Mouse (Mus musculus) stomach, embryonic 15.5 days (tissue): Measurements from ENCODE around the gene Frmd5. TPM values are rescaled to one million over a fixed set of nuclear protein-coding genes. Genes with fewer than 3 reads are reported as not detected.

ENCODE experiments used
- ATAC-seq: fragments of 200-750 bp; cut with Nextera tagmentation; 2 replicates; pipeline ENCODE4 v1.8.0; 2017; ENCODE audit warnings: low read depth, moderate number of reproducible peaks, moderate TSS enrichment; ENCODE audit not compliant: insufficient read depth, low FRiP score
- H3K27ac ChIP-seq: fragments of 300-500 bp; sonication (generic); 2 replicates; pipeline ENCODE4 v1.5.1; 2015; ENCODE audit warnings: mild to moderate bottlenecking, inconsistent platforms
- H3K27me3 ChIP-seq: fragments of 300-500 bp; sonication (generic); replicated peaks from 2 replicates; pipeline ENCODE4 v1.6.1; 2015; ENCODE audit warnings: inconsistent platforms
- H3K36me3 ChIP-seq: fragments of 300-500 bp; sonication (generic); 2 replicates; pipeline ENCODE4 v1.6.1; 2015; ENCODE audit warnings: inconsistent platforms
- H3K4me1 ChIP-seq: fragments of 300-500 bp; sonication (generic); 2 replicates; pipeline ENCODE4 v1.6.1; 2015; ENCODE audit warnings: inconsistent platforms
- H3K4me2 ChIP-seq: fragments of 300-500 bp; sonication (generic); 2 replicates; pipeline ENCODE4 v1.6.1; 2015; ENCODE audit warnings: mild to moderate bottlenecking, inconsistent platforms
- H3K4me3 ChIP-seq: fragments of 300-500 bp; sonication (generic); replicated peaks from 2 replicates; pipeline ENCODE4 v1.5.1; 2015; ENCODE audit warnings: inconsistent platforms
- H3K9ac ChIP-seq: fragments of 300-500 bp; sonication (generic); 2 replicates; pipeline ENCODE4 v1.6.1; 2015; ENCODE audit warnings: inconsistent platforms
- H3K9me3 ChIP-seq: fragments of 300-500 bp; sonication (generic); 2 replicates; pipeline ENCODE4 v1.6.1; 2016; ENCODE audit warnings: inconsistent platforms
- WGBS: fragments of 180-500 bp; shearing (Covaris S2); methylation state at CpG from one replicate; pipeline ENCODE4 v1.1.7; 2015; 5-methylcytosine and 5-hydroxymethylcytosine counted together
- polyA plus RNA-seq: library from polyadenylated mRNA; unstranded; fragments of >200 nt; fragmentation: Nextera tagmentation; extraction: Ambion mirVana; gene quantifications from 2 replicates; pipeline ENCODE4 v1.2.1, GENCODE M21; 2015

Frmd5 gene
- polyA plus RNA-seq, 1 experiment from 2014 or later, result 5.4 TPM

DNA sequence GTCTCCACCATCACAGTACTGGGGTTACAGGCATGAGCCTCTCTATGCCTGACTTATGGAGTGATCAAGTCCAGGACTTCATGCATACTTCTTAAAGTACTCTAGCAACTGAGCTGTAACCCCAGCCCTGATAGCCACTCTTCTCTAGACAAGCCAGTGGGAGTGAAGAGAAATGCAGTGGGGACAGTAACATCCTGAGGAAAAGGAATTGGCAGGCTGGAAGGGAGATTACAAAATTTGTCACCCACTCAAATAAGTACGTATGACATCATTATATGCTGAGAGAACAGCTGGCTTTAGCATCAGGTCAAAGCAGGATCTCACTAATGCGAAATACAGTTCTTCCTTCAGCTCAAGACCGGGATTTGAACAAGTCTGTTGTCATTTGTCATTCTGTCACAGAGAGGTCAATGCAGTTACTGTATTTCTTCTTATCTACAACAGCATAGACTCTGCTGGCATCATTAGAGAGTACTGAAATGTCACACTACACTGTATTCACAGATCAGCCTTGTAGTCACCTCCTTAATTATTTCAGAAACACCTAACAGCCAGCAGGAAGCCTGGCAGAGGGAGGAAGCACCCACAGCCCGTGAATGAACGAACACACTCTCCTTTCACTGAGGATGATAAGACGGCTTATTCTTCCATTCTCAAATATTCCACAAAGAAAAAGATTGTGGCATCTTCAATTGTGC, 129.8 kb downstream of the Frmd5 start:
- WGBS, result 46% methylated on average over 6 of the region's 6 CpGs
- Histone ChIP-seq H3K9me3 (no peaks in the 10 kb centered on the region), H3K9ac (no peak overlapping the region), H3K4me3 (no peak overlapping the region), H3K4me2 (no peak overlapping the region), H3K27me3 (no peaks in the 10 kb centered on the region), H3K27ac (no peak overlapping the region), H3K36me3 (no peaks in the 10 kb centered on the region), H3K4me1 (no peaks in the 10 kb centered on the region)
- ATAC-seq, result no peak

DNA sequence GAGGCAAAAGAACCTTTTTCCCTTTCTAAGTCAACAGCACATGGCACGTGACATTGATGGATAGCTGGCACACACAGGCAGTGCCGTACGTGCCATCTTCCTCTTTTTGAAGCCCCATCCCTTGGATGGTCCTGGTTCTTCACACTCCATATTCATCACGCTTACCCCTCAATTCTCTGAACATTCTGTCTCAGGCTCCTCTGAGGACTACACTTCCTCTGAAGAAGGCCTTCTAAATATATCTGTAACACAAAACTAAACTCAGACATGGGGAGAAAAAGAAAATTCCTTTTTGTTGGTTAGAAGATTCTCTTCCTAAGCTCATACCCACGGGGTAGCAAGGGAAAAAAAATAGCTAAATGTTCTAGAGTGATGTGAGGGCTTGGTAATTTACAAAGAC, 131.0 kb downstream of the Frmd5 start:
- ATAC-seq, result no peak
- no peaks in the 10 kb centered on the region for H3K4me1 ChIP-seq
- no peaks in the 10 kb centered on the region for H3K27me3 ChIP-seq
- no peak overlapping the region for H3K9ac ChIP-seq
- no peaks in the 10 kb centered on the region for H3K9me3 ChIP-seq
- H3K27ac ChIP-seq, result no peak overlapping the region
- no peaks in the 10 kb centered on the region for H3K36me3 ChIP-seq
- 78% methylated on average over 5 of the region's 5 CpGs for WGBS
- H3K4me2 ChIP-seq, result no peak overlapping the region
- no peak overlapping the region for H3K4me3 ChIP-seq

DNA sequence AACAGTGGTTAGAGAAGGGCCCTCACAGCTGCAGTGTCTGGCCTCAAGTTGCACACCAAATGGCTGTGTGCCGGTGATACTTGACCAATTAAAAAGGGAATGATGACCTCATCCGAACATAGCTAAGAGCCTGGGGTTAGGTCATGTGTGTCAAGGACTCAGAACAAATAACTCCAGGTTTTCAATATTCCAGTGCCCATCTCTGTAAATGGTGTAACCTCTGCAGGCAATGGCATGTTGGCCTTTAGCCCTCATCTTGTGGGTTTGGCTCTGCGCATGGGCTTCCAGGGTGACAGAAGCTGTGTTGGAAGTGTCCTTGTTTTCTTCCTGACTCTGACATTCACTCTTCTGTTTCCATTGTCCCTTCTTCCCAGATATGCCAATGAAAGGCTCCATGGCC, 131.8 kb downstream of the Frmd5 start:
- H3K36me3 ChIP-seq, result no peaks in the 10 kb centered on the region
- no peak for ATAC-seq

DNA sequence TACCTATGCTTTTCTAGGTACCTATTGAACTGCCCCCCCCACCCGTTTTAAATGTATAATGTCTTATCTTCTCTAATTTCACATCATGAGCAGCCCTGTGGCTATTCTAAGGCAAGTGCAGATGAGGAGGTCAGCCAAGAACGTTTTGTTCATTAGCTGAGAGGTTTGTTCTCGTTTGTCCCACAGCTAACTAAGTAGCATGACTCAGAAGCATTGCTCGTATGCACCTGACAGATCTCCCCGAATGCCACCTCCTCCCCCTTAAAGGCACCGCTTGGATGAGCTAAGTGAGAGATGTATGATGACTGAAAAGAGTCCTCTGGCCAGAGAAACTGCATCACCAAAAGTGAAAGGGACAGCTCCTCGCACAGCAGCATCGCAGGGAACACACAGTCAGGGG, 132.7 kb downstream of the Frmd5 start:
- ATAC-seq, result no peak
- H3K4me3 ChIP-seq, result no peak overlapping the region
- no peak overlapping the region for H3K4me2 ChIP-seq
- H3K9me3 ChIP-seq, result no peaks in the 10 kb centered on the region
- no peaks in the 10 kb centered on the region for H3K36me3 ChIP-seq
- WGBS, result 71% methylated on average over 8 of the region's 8 CpGs
- no peak overlapping the region for H3K27ac ChIP-seq
- H3K4me1 ChIP-seq, result no peaks in the 10 kb centered on the region
- no peaks in the 10 kb centered on the region for H3K27me3 ChIP-seq
- no peak overlapping the region for H3K9ac ChIP-seq

More for the DNA sequence above, 131.8 kb downstream of the Frmd5 start:
- no peaks in the 10 kb centered on the region for H3K27me3 ChIP-seq
- H3K27ac ChIP-seq, result no peak overlapping the region
- WGBS, result 86% methylated on average over 3 of the region's 3 CpGs
- no peaks in the 10 kb centered on the region for H3K4me1 ChIP-seq
- H3K4me3 ChIP-seq, result no peak overlapping the region
- H3K9me3 ChIP-seq, result no peaks in the 10 kb centered on the region
- H3K4me2 ChIP-seq, result no peak overlapping the region
- H3K9ac ChIP-seq, result no peak overlapping the region

DNA sequence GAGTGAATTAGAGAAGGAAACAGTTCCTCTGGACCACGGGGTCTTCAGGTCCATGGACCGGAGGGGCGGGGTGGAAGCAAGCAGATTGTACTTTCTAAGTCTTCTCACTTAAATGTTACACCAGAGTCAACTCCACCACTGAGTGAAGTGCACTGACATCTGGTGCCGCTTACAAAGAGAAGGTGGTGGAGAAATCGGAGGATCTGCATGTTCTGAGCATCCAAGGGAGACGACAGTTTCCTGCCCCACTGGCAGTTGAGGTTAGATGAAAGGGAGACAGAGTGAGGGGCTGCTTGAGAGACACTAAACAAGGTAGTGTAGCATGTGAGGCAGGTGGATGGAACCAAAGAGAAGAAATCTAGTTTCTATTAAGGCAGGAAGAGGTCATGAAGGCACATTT, 137.0 kb downstream of the Frmd5 start:
- H3K27ac ChIP-seq, result no peak overlapping the region
- H3K9me3 ChIP-seq, result no peaks in the 10 kb centered on the region
- no peak overlapping the region for H3K4me3 ChIP-seq
- H3K4me1 ChIP-seq, result no peaks in the 10 kb centered on the region
- no peak overlapping the region for H3K9ac ChIP-seq
- ATAC-seq, result no peak
- no peak overlapping the region for H3K4me2 ChIP-seq
- no peaks in the 10 kb centered on the region for H3K36me3 ChIP-seq
- 80% methylated on average over 6 of the region's 6 CpGs for WGBS
- H3K27me3 ChIP-seq, result no peaks in the 10 kb centered on the region

DNA sequence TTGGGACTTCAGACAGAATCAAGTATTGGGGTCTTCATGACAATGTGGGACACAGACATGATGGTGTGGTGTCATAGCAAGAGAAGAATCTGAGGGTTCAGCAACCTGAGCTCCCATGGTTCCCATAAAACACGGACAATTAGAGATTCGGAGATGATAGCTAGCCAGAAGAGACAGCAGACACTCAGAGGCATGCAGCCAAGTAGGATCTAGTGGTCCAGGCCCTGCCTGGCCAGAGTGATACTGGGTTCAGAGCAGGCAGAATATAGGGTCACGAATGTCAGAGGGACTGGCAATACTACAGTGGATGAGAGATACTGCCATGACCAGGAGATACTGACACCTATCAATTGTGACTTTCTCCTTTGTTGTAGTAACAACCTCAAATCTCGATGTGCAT, 138.6 kb downstream of the Frmd5 start:
- H3K4me2 ChIP-seq, result no peak overlapping the region
- H3K4me1 ChIP-seq, result no peaks in the 10 kb centered on the region
- no peak for ATAC-seq
- H3K27me3 ChIP-seq, result no peaks in the 10 kb centered on the region
- H3K36me3 ChIP-seq, result no peaks in the 10 kb centered on the region
- 79% methylated on average over 4 of the region's 4 CpGs for WGBS
- H3K9me3 ChIP-seq, result no peaks in the 10 kb centered on the region
- no peak overlapping the region for H3K9ac ChIP-seq
- no peak overlapping the region for H3K27ac ChIP-seq
- H3K4me3 ChIP-seq, result no peak overlapping the region

DNA sequence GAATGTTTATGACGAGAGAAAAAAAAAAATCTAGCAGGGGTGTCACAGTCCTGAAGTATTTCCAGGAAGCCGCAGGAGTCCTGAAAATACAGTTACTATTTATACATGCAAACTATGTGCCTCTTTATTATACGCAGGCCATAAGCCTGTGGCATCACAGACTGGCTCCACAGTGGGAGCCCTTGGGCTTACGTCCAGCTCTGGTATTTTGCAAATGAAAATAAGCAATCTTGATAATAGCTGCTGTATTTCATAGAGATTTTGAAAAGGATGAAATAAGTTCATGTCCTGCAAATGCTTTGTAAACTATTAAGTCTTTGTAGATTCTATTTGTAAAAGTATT, 145.8 kb downstream of the Frmd5 start:
- Histone ChIP-seq H3K36me3 (no peaks in the 10 kb centered on the region), H3K9ac (no peak overlapping the region), H3K27me3 (no peaks in the 10 kb centered on the region), H3K4me1 (no peaks in the 10 kb centered on the region), H3K27ac (no peak overlapping the region), H3K9me3 (no peaks in the 10 kb centered on the region), H3K4me3 (no peak overlapping the region), H3K4me2 (no peak overlapping the region)
- 64% methylated on average over 4 of the region's 4 CpGs for WGBS
- ATAC-seq, result no peak

DNA sequence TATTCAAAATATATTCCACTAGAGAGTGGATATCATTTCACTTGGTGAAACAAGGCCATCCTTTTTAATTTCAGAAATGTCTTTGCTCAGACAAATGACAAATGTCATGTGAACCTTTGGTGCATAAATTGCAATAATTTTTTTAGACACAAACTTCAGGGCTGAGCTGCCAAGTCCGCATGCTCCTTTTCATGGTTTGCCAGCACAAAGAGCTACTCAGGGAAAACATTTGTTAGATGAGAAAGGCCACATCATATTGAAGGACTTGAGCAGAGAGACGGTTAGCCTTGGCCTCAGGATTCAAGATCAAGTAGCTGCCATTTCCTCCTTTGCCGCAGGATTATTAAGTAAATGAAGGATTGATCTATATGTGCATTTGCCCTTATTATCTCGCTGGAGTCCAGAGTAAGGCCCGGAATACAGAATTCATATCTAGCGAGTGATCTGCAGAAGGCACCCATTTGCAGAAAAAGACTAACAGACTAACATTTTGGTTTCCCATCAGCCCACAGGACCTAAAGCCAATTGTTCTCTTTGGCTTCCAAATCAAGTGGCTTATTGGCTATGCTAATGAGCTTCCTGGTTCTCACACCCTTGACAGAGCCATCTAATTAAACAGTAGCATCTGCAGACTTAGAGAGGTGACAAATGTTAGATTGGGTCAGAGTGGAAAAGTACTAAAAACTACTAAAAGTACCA, 146.3 kb downstream of the Frmd5 start:
- H3K4me2 ChIP-seq, result no peak overlapping the region
- ATAC-seq, result no peak
- no peaks in the 10 kb centered on the region for H3K36me3 ChIP-seq
- no peaks in the 10 kb centered on the region for H3K27me3 ChIP-seq
- H3K4me3 ChIP-seq, result no peak overlapping the region
- 68% methylated on average over 6 of the region's 6 CpGs for WGBS
- H3K9ac ChIP-seq, result no peak overlapping the region
- no peak overlapping the region for H3K27ac ChIP-seq
- no peaks in the 10 kb centered on the region for H3K4me1 ChIP-seq
- H3K9me3 ChIP-seq, result no peaks in the 10 kb centered on the region

DNA sequence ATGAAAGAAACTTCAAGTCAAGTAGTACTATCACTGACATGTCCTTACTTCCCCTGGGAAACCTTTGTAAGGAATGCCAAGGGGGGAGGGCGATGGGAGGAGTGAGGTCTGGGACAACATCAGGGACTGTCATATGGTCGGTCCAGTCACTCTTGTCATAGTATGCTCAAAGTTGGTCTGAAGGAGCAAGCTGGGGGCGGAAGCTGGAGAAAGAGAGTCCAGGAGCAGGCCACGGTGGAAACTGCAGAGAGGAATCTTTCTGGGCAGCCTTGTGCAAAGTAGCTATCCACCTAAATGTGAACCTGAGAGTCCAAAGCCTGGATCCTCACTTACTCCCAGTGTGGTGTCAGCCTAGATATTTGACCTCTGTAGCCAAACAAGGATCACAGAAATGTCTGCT, 147.5 kb downstream of the Frmd5 start:
- WGBS, result 79% methylated on average over 4 of the region's 4 CpGs
- no peak for ATAC-seq

DNA sequence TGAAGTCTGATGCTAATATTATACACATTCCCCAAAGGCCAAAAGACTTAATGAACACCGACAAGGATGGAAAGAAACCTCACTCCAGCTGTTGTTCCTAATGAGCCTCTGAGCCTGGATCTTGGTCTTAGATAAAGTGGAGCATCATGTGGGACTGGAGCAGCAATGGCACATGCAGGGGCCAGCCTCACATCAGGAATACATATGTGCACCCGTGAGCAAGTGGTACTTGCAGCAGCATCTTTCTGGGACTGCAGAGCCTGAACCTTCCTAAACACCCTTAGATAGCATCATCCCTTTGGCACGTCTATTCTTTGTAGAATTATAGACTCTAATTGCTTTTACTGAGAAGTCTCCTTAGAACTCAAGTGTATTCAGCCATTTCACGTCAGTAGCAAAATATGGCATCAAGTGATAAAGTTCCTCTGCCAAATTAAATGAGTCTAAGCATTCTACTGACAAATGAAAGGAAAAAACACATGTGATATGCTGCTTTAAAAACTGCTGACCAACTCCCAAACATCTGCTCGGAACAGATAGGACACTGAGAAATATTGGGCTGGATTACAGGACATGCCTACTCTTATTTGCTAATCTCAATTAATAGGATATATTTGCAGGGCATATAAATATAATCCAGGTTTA, 148.6 kb downstream of the Frmd5 start:
- ATAC-seq, result no peak
- 76% methylated on average over 5 of the region's 5 CpGs for WGBS
- Histone ChIP-seq H3K27ac (no peak overlapping the region), H3K4me3 (no peak overlapping the region), H3K27me3 (no peaks in the 10 kb centered on the region), H3K9me3 (no peaks in the 10 kb centered on the region), H3K36me3 (no peaks in the 10 kb centered on the region), H3K4me1 (no peaks in the 10 kb centered on the region), H3K4me2 (no peak overlapping the region), H3K9ac (no peak overlapping the region)

More for the DNA sequence above, 147.5 kb downstream of the Frmd5 start:
- Histone ChIP-seq H3K9ac (no peak overlapping the region), H3K9me3 (no peaks in the 10 kb centered on the region), H3K4me3 (no peak overlapping the region), H3K36me3 (no peaks in the 10 kb centered on the region), H3K4me1 (no peaks in the 10 kb centered on the region), H3K27ac (no peak overlapping the region), H3K4me2 (no peak overlapping the region), H3K27me3 (no peaks in the 10 kb centered on the region)

DNA sequence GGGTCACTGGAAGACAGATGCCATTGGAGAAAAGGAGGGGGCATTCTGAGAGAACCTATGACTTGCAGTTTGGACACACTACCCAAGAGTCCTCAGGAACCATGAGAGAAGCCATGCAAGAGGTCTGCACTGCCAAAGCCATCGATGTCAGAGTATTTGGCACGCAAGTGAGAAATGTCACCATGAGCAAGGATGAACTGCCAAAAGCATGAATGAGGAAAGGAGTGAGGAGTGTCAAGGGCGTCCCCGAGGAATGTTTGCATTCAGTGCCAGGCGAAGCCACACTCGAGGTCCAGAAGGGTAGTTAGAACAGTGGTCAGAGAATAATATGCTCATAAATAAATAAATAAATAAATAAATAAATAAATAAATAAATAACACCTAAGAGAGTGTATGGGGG, 150.9 kb downstream of the Frmd5 start:
- Histone ChIP-seq H3K4me2 (no peak overlapping the region), H3K4me1 (no peaks in the 10 kb centered on the region), H3K9ac (no peak overlapping the region), H3K9me3 (no peaks in the 10 kb centered on the region), H3K4me3 (no peak overlapping the region), H3K27ac (no peak overlapping the region), H3K27me3 (no peaks in the 10 kb centered on the region), H3K36me3 (no peaks in the 10 kb centered on the region)
- 92% methylated on average over 6 of the region's 6 CpGs for WGBS
- no peak for ATAC-seq

DNA sequence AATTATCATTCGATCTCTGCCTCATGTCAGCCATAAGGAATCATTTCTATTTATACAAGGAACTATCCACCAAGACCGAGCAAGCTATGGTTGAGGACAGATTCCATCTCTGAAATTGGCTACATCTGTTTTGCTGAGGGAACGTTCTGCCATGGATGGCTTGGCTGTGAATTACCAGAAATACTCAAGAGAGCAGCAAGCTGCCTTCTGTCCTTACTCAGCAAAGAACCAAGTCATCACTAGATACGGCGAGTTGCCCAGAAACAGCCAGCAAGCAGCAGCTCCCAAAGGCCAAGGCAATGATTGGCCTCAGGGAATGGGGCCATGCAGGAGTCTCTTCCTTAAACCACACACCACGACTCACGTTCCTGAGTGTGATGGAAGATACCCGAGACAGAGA, 151.8 kb downstream of the Frmd5 start:
- Histone ChIP-seq H3K27me3 (no peaks in the 10 kb centered on the region), H3K9me3 (no peaks in the 10 kb centered on the region), H3K36me3 (no peaks in the 10 kb centered on the region), H3K27ac (no peak overlapping the region), H3K9ac (no peak overlapping the region), H3K4me2 (no peak overlapping the region), H3K4me1 (no peaks in the 10 kb centered on the region), H3K4me3 (no peak overlapping the region)
- no peak for ATAC-seq
- WGBS, result 73% methylated on average over 8 of the region's 8 CpGs
